Mouse (Mus musculus) midbrain, embryonic 14.5 days (tissue): ENCODE data around the gene Bcs1l. TPM values are rescaled to one million over a fixed set of nuclear protein-coding genes. Genes with fewer than 3 reads are reported as not detected.

Experiments used
- ATAC-seq: fragments of 200-750 bp; cut with Nextera tagmentation; 2 replicates; pipeline ENCODE4 v1.8.0; 2017; ENCODE audit warnings: moderate number of reproducible peaks, moderate library complexity; ENCODE audit not compliant: low FRiP score, low TSS enrichment
- DNase-seq: peaks from one replicate; pipeline ENCODE4 v3.0.0-alpha.2; 2015
- H3K27ac ChIP-seq: fragments of 300-500 bp; sonication (generic); replicated peaks from 2 replicates; pipeline ENCODE4 v1.5.1; 2014; ENCODE audit warnings: mild to moderate bottlenecking, low read depth, low read length, moderate library complexity
- H3K27me3 ChIP-seq: fragments of 300-500 bp; sonication (generic); 2 replicates; pipeline ENCODE4 v1.6.1; 2014; ENCODE audit warnings: low read length, control low read depth, mixed read lengths; ENCODE audit not compliant: control insufficient read depth, insufficient read depth
- H3K36me3 ChIP-seq: fragments of 300-500 bp; sonication (generic); 2 replicates; pipeline ENCODE4 v1.6.1; 2014; ENCODE audit warnings: low read length, control low read depth; ENCODE audit not compliant: control insufficient read depth, insufficient read depth
- H3K4me1 ChIP-seq: fragments of 300-500 bp; sonication (generic); 2 replicates; pipeline ENCODE4 v1.6.1; 2014; ENCODE audit warnings: mild to moderate bottlenecking, antibody characterized with exemption, low read length, control low read depth; ENCODE audit not compliant: control insufficient read depth, insufficient read depth
- H3K4me2 ChIP-seq: fragments of 300-500 bp; sonication (generic); 2 replicates; pipeline ENCODE4 v1.6.1; 2014; ENCODE audit warnings: mild to moderate bottlenecking, low read length, moderate library complexity
- H3K4me3 ChIP-seq: fragments of 300-500 bp; sonication (generic); replicated peaks from 2 replicates; pipeline ENCODE4 v1.5.1; 2014; ENCODE audit warnings: low read depth, low read length
- H3K9ac ChIP-seq: fragments of 300-500 bp; sonication (generic); replicated peaks from 2 replicates; pipeline ENCODE4 v1.6.1; 2014; ENCODE audit warnings: mild to moderate bottlenecking, low read length, moderate library complexity
- H3K9me3 ChIP-seq: fragments of 300-500 bp; sonication (generic); 2 replicates; pipeline ENCODE4 v1.6.1; 2016; ENCODE audit warnings: low read length, control low read depth, mixed read lengths; ENCODE audit not compliant: control insufficient read depth
- WGBS: fragments of 180-500 bp; shearing (Covaris S2); extraction: QIAGEN DNeasy Blood & Tissue Kit; methylation state at CpG from one replicate; pipeline ENCODE4 v1.1.7; 2014; 5-methylcytosine and 5-hydroxymethylcytosine counted together
- microRNA-seq: library from miRNA; unstranded; fragments of <30 nt; microRNA quantifications from one replicate; pipeline ENCODE4, GENCODE M21; 2016
- polyA plus RNA-seq: library from polyadenylated mRNA; unstranded; fragments of >200 nt; fragmentation: Nextera tagmentation; extraction: Ambion mirVana; gene quantifications from 2 replicates; pipeline ENCODE4 v1.2.1, GENCODE M21; 2014

Gene Bcs1l
- polyA plus RNA-seq, 1 experiment from 2014 or later: 20.8 TPM

- H3K36me3 ChIP-seq: peaks cover 44% of the 10 kb centered on the region
- H3K27ac ChIP-seq: no peak overlapping the region
- WGBS: 84% methylated on average over 4 of the region's 4 CpGs
- no peaks in the 10 kb centered on the region for H3K4me1 ChIP-seq
- H3K27me3 ChIP-seq: no peaks in the 10 kb centered on the region
- H3K9ac ChIP-seq: no peak overlapping the region
- no peak for DNase-seq
- H3K9me3 ChIP-seq: no peaks in the 10 kb centered on the region
- no peak overlapping the region for H3K4me2 ChIP-seq
- no peak overlapping the region for H3K4me3 ChIP-seq
- no peak for ATAC-seq
Measured at GRCm38 (mm10) chr1:74632734-74633133, 44.6 kb downstream of the Bcs1l start.

Small RNA genes within 50 kb of the gene (microRNA-seq; reads per million reads assigned to microRNA genes)
- not detected for gene Gm25035

Other genes starting within 250 kb of the Bcs1l start
- gene Catip, start 226.2 kb upstream of the Bcs1l start, polyA plus RNA-seq: 0.30 and 0.57 TPM in 2 replicates
- 0.51 and 2.7 TPM in 2 replicates for gene Slc11a1, start 213.1 kb upstream of the Bcs1l start, polyA plus RNA-seq
- gene Ctdsp1, start 196.8 kb upstream of the Bcs1l start, polyA plus RNA-seq: 8.6 and 17.1 TPM in 2 replicates
- gene Vil1, start 178.9 kb upstream of the Bcs1l start, polyA plus RNA-seq: 0.09 and 0.30 TPM in 2 replicates
- gene Cnot9, start 82.2 kb upstream of the Bcs1l start, polyA plus RNA-seq: 48.5 and 56.0 TPM in 2 replicates
- gene Plcd4, start 45.4 kb upstream of the Bcs1l start, polyA plus RNA-seq: 4.4 and 6.2 TPM in 2 replicates
- 26.7 and 33.1 TPM in 2 replicates for gene Usp37, start 44.0 kb upstream of the Bcs1l start, polyA plus RNA-seq
- 8.9 and 9.7 TPM in 2 replicates for gene Zfp142, start within 50 bp of the Bcs1l start, polyA plus RNA-seq
- 9.8 and 30.4 TPM in 2 replicates for gene Rnf25, start 13.1 kb downstream of the Bcs1l start, polyA plus RNA-seq
- 15.8 and 19.7 TPM in 2 replicates for gene Stk36, start 13.2 kb downstream of the Bcs1l start, polyA plus RNA-seq
- 10.4 and 20.1 TPM in 2 replicates for gene Ttll4, start 73.5 kb downstream of the Bcs1l start, polyA plus RNA-seq
- gene Cyp27a1, start 125.3 kb downstream of the Bcs1l start, polyA plus RNA-seq: 0.53 and 2.1 TPM in 2 replicates
- not detected in 2 replicates for gene Prkag3, start 160.9 kb downstream of the Bcs1l start, polyA plus RNA-seq
- gene Wnt6, start 183.6 kb downstream of the Bcs1l start, polyA plus RNA-seq: 2.7 TPM in 1 of 2 replicates, not detected in the other
- 0.11 and 0.36 TPM in 2 replicates for gene Wnt10a, start 203.2 kb downstream of the Bcs1l start, polyA plus RNA-seq